Mouse (Mus musculus): ENCODE measurements around the gene AC153137.1. TPM values are rescaled to one million over a fixed set of nuclear protein-coding genes. Genes with fewer than 3 reads are reported as not detected.
A peak's percentile ranks its signal among the peaks of the same experiment; 100 is the strongest.

AC153137.1 gene
- total and polyA plus RNA-seq, 2 experiments from 2014 or later, result not detected

- Histone ChIP-seq H3K4me2 (ENCODE audit: low read depth) (peak overlapping the region; percentile 52), H3K36me3 (ENCODE audit: insufficient read depth) (no peaks in the 10 kb centered on the region), H3K27me3 (ENCODE audit: insufficient read depth, low read length) (no peaks in the 10 kb centered on the region), H3K9ac (peak overlapping the region; percentile 93), H3K27ac (ENCODE audit: low read depth, low read length) (peak overlapping the region; percentile 100), H3K4me1 (ENCODE audit: insufficient read depth) (peaks cover 8% of the 10 kb centered on the region; the same call in 1 of the 2 replicates), H3K4me3 (ENCODE audit: low read depth, low read length) (peak overlapping the region; percentile 97), H3K9me3 (ENCODE audit: low read length) (no peaks in the 10 kb centered on the region)
- TF ChIP-seq CTCF (IDR thresholded peaks at IDR 0.05; ENCODE audit: low read depth), result no peak
- no peak for ATAC-seq
- 20% methylated on average over 5 of the region's 5 CpGs for whole genome bisulfite sequencing
- no peak for DNase-seq
These were observed 27.3 kb downstream of the AC153137.1 start for GRCm38 (mm10) chr1:30950456-30950835.

- DNase-seq (peak; percentile 100), ATAC-seq (peak; percentile 98)
- no peaks in the 10 kb centered on the region for H3K27me3 ChIP-seq (ENCODE audit: insufficient read depth, low read length)
- H3K4me2 ChIP-seq (ENCODE audit: low read depth), result peak overlapping the region; percentile 52
- no peaks in the 10 kb centered on the region for H3K9me3 ChIP-seq (ENCODE audit: low read length)
- peaks cover 13% of the 10 kb centered on the region; the same call in 1 of the 2 replicates for H3K4me1 ChIP-seq (ENCODE audit: insufficient read depth)
- H3K4me3 ChIP-seq (ENCODE audit: low read depth, low read length), result peak overlapping the region; percentile 97
- peaks cover 4% of the 10 kb centered on the region; the same call in 1 of the 2 replicates for H3K36me3 ChIP-seq (ENCODE audit: insufficient read depth)
- H3K27ac ChIP-seq (ENCODE audit: low read depth, low read length), result peak overlapping the region; percentile 100
- TF ChIP-seq CTCF (IDR thresholded peaks at IDR 0.05; ENCODE audit: low read depth), result peak; percentile 40
- H3K9ac ChIP-seq, result peak overlapping the region; percentile 93
- under 1% methylated on average over 55 of the region's 66 CpGs for WGBS
These were observed 27.9 kb downstream of the AC153137.1 start for GRCm38 (mm10) chr1:30949710-30950455.

GRCm38 (mm10) chr1:30948950-30949639 lies 28.7 kb downstream of the AC153137.1 start:
- 3% methylated on average over 72 of the region's 85 CpGs for WGBS
- ATAC-seq, result peak; percentile 40
- H3K4me1 ChIP-seq (ENCODE audit: insufficient read depth), result peaks cover 13% of the 10 kb centered on the region; the same call in 1 of the 2 replicates
- peak overlapping the region; percentile 93 for H3K9ac ChIP-seq
- no peak for TF ChIP-seq CTCF (IDR thresholded peaks at IDR 0.05; ENCODE audit: low read depth)
- H3K4me3 ChIP-seq (ENCODE audit: low read depth, low read length), result peak overlapping the region; percentile 97
- H3K9me3 ChIP-seq (ENCODE audit: low read length), result no peaks in the 10 kb centered on the region
- DNase-seq, result peak; percentile 69
- peaks cover 10% of the 10 kb centered on the region for H3K36me3 ChIP-seq (ENCODE audit: insufficient read depth)
- peak overlapping the region; percentile 50 for H3K4me2 ChIP-seq (ENCODE audit: low read depth)
- peak overlapping the region; percentile 100 for H3K27ac ChIP-seq (ENCODE audit: low read depth, low read length)
- H3K27me3 ChIP-seq (ENCODE audit: insufficient read depth, low read length), result no peaks in the 10 kb centered on the region

GRCm38 (mm10) chr1:30948361-30948949 lies 29.3 kb downstream of the AC153137.1 start:
- WGBS, result 1% methylated on average over 16 of the region's 16 CpGs
- Histone ChIP-seq H3K9me3 (ENCODE audit: low read length) (no peaks in the 10 kb centered on the region), H3K4me1 (ENCODE audit: insufficient read depth) (peaks cover 13% of the 10 kb centered on the region; the same call in 1 of the 2 replicates), H3K27ac (ENCODE audit: low read depth, low read length) (peak overlapping the region; percentile 100), H3K4me3 (ENCODE audit: low read depth, low read length) (peak overlapping the region; percentile 97), H3K27me3 (ENCODE audit: insufficient read depth, low read length) (no peaks in the 10 kb centered on the region), H3K36me3 (ENCODE audit: insufficient read depth) (peaks cover 17% of the 10 kb centered on the region), H3K9ac (peak overlapping the region; percentile 93), H3K4me2 (ENCODE audit: low read depth) (peak overlapping the region; percentile 50)
- peak; percentile 73 for DNase-seq
- TF ChIP-seq CTCF (IDR thresholded peaks at IDR 0.05; ENCODE audit: low read depth), result peak; percentile 55
- ATAC-seq, result no peak

GRCm38 (mm10) chr1:30945136-30945535 lies 32.6 kb downstream of the AC153137.1 start:
- H3K4me2 ChIP-seq (ENCODE audit: low read depth), result 0 out of 2 replicates have a peak overlapping the region, but pooled peaks have one; percentile 2
- H3K9ac ChIP-seq, result no peak overlapping the region
- ATAC-seq (no peak), DNase-seq (no peak)
- no peak overlapping the region for H3K4me3 ChIP-seq (ENCODE audit: low read depth, low read length)
- no peaks in the 10 kb centered on the region for H3K9me3 ChIP-seq (ENCODE audit: low read length)
- whole genome bisulfite sequencing, result 82% methylated on average over 6 of the region's 6 CpGs
- no peak for TF ChIP-seq CTCF (IDR thresholded peaks at IDR 0.05; ENCODE audit: low read depth)
- 0 out of 2 replicates have a peak, but pooled peaks cover 5% of the 10 kb centered on the region for H3K4me1 ChIP-seq (ENCODE audit: insufficient read depth)
- peaks cover 23% of the 10 kb centered on the region for H3K36me3 ChIP-seq (ENCODE audit: insufficient read depth)
- H3K27ac ChIP-seq (ENCODE audit: low read depth, low read length), result no peak overlapping the region
- no peaks in the 10 kb centered on the region for H3K27me3 ChIP-seq (ENCODE audit: insufficient read depth, low read length)

- DNase-seq (no peak), ATAC-seq (peak; percentile 23; the same call in 1 of the 2 replicates)
- H3K4me3 ChIP-seq (ENCODE audit: low read depth, low read length), result no peak overlapping the region
- WGBS, result 78% methylated on average over 3 of the region's 3 CpGs
- TF ChIP-seq CTCF (IDR thresholded peaks at IDR 0.05; ENCODE audit: low read depth), result no peak
- H3K4me1 ChIP-seq (ENCODE audit: insufficient read depth), result 0 out of 2 replicates have a peak, but pooled peaks cover 5% of the 10 kb centered on the region
- no peaks in the 10 kb centered on the region for H3K9me3 ChIP-seq (ENCODE audit: low read length)
- H3K4me2 ChIP-seq (ENCODE audit: low read depth), result no peak overlapping the region
- no peaks in the 10 kb centered on the region for H3K27me3 ChIP-seq (ENCODE audit: insufficient read depth, low read length)
- peaks cover 23% of the 10 kb centered on the region for H3K36me3 ChIP-seq (ENCODE audit: insufficient read depth)
- no peak overlapping the region for H3K9ac ChIP-seq
- no peak overlapping the region for H3K27ac ChIP-seq (ENCODE audit: low read depth, low read length)
These were observed 37.2 kb downstream of the AC153137.1 start for GRCm38 (mm10) chr1:30940571-30940970.
